Mouse (Mus musculus) cerebellum, adult 2 months (tissue): ENCODE measurements at regions not wholly inside any gene's neighbourhood (a gene's known extent, or its start where the extent isn't known, plus 50 kb on each side); places are given as distances from the start of the nearest gene placed in this dataset.

Source experiments
- DNase-seq, 2 experiments: peaks; one replicate each; pipeline ENCODE4 v3.0.0; 2021
- H3K27ac ChIP-seq: fragments of 200-500 bp; 2 replicates; pipeline ENCODE4 v1.5.1; 2012; ENCODE audit warnings: low read length, control low read depth, inconsistent platforms; ENCODE audit not compliant: insufficient read depth
- H3K27me3 ChIP-seq: fragments of 200-500 bp; 2 replicates; pipeline ENCODE4 v1.6.1; 2012; ENCODE audit warnings: inconsistent platforms, mild to moderate bottlenecking, low read length, moderate library complexity; ENCODE audit not compliant: control insufficient read depth, insufficient read depth
- H3K4me1 ChIP-seq: fragments of 200-500 bp; 2 replicates; pipeline ENCODE4 v1.6.1; 2011; ENCODE audit warnings: low read length; ENCODE audit not compliant: control insufficient read depth, insufficient read depth
- H3K4me3 ChIP-seq: fragments of 200-500 bp; replicated peaks from 2 replicates; pipeline ENCODE3; 2011; ENCODE audit warnings: mild to moderate bottlenecking, low read depth, low read length, control low read depth; ENCODE audit not compliant: insufficient read depth
- CTCF ChIP-seq: fragments of 200-500 bp; IDR thresholded peaks from 2 replicates; pipeline ENCODE4 v1.5.1; 2011; ENCODE audit warnings: low read depth, mild to moderate bottlenecking, control low read depth, low read length, moderate library complexity, borderline replicate concordance; ENCODE audit not compliant: insufficient read depth
- POLR2A ChIP-seq: fragments of 200-500 bp; IDR thresholded peaks from 2 replicates; pipeline ENCODE4 v1.6.1; 2011; ENCODE audit warnings: low read length, control low read depth, borderline replicate concordance; ENCODE audit not compliant: insufficient read depth
- WGBS: fragments of 180-500 bp; shearing (Covaris S2); methylation state at CpG from one replicate; pipeline ENCODE4 v1.1.7; 2018; 5-methylcytosine and 5-hydroxymethylcytosine counted together

DNA sequence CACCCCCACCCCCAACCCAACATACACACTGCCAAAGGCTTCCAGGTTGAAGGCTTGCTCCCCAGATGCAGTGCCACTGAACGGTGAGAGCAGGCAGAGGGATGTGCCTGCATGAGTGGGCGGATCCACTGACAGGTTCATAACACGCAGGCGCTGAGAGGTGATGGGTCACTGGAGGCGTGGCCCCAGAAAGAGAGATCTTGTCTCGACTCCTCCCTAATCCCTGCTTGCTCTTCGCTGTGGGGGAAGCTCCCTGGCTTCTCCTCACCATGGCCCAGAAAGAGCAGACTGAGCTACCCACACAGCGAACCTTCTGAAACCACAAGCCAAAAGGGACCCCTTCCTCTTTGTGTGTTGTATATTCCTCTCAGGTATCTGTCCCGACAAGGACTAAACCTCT is 470.6 kb upstream of the Tbx3 start:
- no peak for DNase-seq
- TF ChIP-seq POLR2A = no peak
- TF ChIP-seq CTCF = no peak
- Histone ChIP-seq H3K27ac (no peak overlapping the region), H3K4me3 (no peak overlapping the region), H3K27me3 (no peaks in the 10 kb centered on the region), H3K4me1 (no peaks in the 10 kb centered on the region; the same call in 1 of the 2 replicates)
- WGBS = 65% methylated on average over 9 of the region's 9 CpGs

DNA sequence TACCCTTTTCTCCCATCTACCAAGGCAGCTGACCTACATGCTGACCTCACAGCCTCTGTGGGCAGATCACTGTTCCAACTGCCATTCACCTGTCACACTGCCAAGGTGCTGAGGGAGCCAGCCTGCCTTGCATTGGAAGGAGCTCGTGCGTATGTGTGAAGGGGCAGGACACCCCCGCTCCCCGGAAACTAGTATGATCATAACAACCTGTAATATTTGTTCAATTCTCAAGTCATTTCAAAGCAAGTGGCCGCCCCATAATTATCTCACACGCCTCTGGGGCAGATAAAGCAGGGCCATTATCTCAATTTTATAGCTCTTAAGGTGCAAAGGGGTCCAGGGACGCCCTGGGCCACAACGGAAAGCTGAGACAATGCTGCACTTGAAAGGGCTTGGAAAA is 469.2 kb upstream of the Tbx3 start:
- no peak overlapping the region for H3K4me3 ChIP-seq
- no peaks in the 10 kb centered on the region for H3K27me3 ChIP-seq
- H3K27ac ChIP-seq = no peak overlapping the region
- H3K4me1 ChIP-seq = no peaks in the 10 kb centered on the region; the same call in 1 of the 2 replicates
- WGBS = 83% methylated on average over 8 of the region's 8 CpGs
- no peak for TF ChIP-seq POLR2A
- no peak for TF ChIP-seq CTCF
- no peak for DNase-seq

DNA sequence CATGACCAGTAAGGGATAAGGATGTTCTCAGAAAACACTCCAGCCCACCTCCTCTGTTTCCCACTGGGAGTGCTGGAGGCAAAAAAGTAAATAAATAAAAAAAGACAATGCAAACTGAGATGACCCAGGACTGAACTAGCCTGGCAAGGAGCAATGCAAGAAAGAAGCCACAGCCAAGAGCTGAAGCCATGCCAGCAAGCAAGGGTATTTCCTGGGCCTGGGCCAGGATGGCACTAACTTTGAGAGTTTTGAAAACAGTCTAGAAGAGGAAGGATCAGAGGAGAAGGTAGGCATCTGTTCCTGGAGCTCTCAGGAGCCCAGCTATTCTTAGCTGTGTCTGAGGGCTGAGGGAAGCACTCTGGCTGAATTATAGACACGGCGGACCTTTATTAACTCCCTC is 465.7 kb upstream of the Tbx3 start:
- Histone ChIP-seq H3K4me1 (no peaks in the 10 kb centered on the region; the same call in 1 of the 2 replicates), H3K27me3 (no peaks in the 10 kb centered on the region), H3K4me3 (no peak overlapping the region), H3K27ac (no peak overlapping the region)
- 6% methylated on average over 2 of the region's 2 CpGs for WGBS
- TF ChIP-seq POLR2A = no peak
- no peak for TF ChIP-seq CTCF
- peak in 1 of 2 experiments; percentile 9 for DNase-seq

DNA sequence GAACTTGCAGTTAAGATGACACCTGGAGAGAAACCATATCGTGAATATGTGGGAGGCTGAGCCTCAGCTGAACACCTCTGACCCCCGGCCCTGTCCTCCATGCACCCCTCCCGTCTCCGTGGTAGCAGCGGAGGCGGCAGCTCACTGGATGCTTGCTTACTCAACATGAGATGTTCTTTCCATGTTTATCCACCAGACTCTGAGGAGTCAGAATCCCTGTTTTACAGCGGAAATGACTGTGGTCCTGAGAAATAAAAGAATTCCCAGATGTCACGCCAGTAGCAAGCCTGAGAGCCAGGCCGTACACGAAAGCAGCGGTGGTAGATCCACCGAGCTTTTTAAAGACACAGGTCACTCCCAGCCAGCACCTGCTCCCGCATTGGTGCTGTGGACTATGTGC is 462.4 kb upstream of the Tbx3 start:
- H3K27me3 ChIP-seq = no peaks in the 10 kb centered on the region
- no peak overlapping the region for H3K4me3 ChIP-seq
- no peak for TF ChIP-seq CTCF
- no peak for TF ChIP-seq POLR2A
- H3K4me1 ChIP-seq = no peaks in the 10 kb centered on the region
- H3K27ac ChIP-seq = no peak overlapping the region
- 74% methylated on average over 13 of the region's 13 CpGs for WGBS
- no peak for DNase-seq

DNA sequence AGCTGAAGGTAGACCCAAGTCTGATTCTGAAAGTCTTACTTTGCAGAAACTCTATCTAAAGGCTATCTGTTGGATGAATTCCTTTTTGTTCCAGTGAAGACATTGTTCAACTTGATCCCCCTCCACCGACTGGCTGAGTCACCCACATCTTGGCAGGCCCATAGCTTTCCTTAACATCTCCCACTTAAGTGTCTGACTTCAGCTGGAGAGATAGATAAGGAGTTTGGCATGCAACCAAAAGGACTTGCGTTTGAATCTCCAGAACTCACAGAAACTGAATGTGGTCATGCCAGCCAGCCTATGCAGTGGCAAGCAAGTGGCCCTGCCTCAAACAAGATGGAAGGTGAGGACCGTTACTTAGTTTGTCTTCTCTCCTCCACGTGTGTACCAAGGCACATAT is 457.3 kb upstream of the Tbx3 start:
- TF ChIP-seq CTCF (no peak), POLR2A (no peak)
- H3K27ac ChIP-seq = no peak overlapping the region
- no peaks in the 10 kb centered on the region for H3K27me3 ChIP-seq
- WGBS = 63% methylated on average over 4 of the region's 4 CpGs
- no peak overlapping the region for H3K4me3 ChIP-seq
- no peak for DNase-seq
- no peaks in the 10 kb centered on the region for H3K4me1 ChIP-seq

DNA sequence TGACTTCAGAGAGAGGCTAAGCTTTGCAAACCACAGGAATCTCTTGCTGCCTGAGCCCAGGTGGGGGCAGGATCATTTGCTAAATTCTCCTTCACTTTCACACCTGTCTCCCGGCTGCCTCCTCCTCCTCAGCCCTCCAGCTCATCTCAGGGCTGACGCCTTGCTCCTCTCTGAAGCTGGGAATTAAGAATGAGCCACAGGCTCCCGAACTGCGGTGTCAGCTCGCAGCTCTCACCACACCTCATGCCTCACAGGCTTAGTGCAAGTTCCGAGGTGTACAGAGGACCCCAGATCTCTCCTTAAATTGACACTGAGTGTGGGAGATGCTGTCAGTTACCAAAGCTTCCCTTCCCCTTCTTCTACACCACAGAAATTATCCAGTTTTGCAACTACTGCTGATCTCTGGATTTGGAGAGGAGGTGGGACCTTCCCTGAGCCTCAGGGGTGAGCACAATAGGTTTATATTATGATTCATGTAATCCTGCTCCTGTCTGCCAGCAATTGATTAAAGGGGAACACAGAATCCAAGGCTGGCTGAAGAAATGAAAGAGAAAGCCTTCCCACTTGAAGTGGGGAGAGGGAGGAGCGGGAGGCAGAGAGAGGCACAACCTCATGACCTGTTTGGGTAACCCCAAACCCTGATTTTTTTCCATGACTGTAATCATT is 456.6 kb upstream of the Tbx3 start:
- no peak overlapping the region for H3K27ac ChIP-seq
- TF ChIP-seq POLR2A (no peak), CTCF (no peak)
- no peak overlapping the region for H3K4me3 ChIP-seq
- no peak for DNase-seq
- 74% methylated on average over 7 of the region's 7 CpGs for WGBS
- H3K27me3 ChIP-seq = no peaks in the 10 kb centered on the region
- H3K4me1 ChIP-seq = no peaks in the 10 kb centered on the region

DNA sequence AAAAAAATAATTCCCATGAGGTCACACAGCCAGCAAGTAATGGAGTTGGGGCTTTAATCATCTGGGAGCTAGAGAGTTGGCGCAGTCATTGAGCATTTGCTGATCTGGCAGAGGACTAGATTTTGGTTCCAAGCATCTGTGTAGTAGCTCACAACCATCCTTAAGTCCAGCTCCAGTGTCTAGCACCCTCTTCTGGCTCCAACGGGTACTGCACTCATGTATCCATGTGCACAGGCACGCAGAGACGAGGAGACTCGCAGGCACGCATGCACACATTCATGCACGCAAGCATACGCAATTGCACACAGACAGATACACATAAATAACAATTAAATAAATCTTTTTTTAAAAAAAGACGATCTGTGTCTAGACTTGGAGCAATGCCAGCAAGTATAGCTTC is 455.5 kb upstream of the Tbx3 start:
- H3K4me1 ChIP-seq = no peaks in the 10 kb centered on the region
- no peaks in the 10 kb centered on the region for H3K27me3 ChIP-seq
- H3K27ac ChIP-seq = no peak overlapping the region
- WGBS = 89% methylated on average over 9 of the region's 9 CpGs
- TF ChIP-seq POLR2A (no peak), CTCF (peak; percentile 28; the same call in 1 of the 2 replicates)
- DNase-seq = no peak
- H3K4me3 ChIP-seq = no peak overlapping the region

DNA sequence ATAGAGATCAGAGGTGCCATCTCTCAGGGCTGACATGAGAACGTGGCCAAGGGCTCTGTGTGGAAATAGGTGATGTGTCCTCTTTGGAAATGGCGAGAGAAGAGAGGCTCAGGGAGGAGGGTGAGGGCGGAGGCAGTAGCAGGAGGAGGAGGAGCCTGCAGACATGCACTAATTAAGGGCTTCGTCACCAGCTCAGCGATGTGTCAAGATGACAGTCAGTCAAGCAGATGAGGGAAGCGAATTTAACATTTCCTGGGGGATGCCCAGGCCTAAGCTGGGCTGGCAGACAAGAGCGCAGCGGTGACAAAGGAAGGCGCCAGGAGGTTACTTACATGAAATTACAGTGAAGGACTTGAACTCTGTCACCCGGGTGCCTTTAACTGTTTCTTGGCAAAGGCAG is 455.1 kb upstream of the Tbx3 start:
- Histone ChIP-seq H3K27ac (no peak overlapping the region), H3K4me3 (no peak overlapping the region), H3K27me3 (no peaks in the 10 kb centered on the region), H3K4me1 (no peaks in the 10 kb centered on the region)
- TF ChIP-seq POLR2A (no peak), CTCF (no peak)
- DNase-seq = no peak
- WGBS = 26% methylated on average over 10 of the region's 10 CpGs
